Mouse (Mus musculus) CH12F3 (cell line): ENCODE measurements around the gene Maz.

Experiments used
- in situ Hi-C: fragments of 300-500 bp; cut with MboI; formaldehyde crosslinking; loops from 2 replicates; pipeline ENCODE4 v1.14.3; 2020; ENCODE audit warnings: low sequenced_read_pairs

The Maz gene

DNA sequence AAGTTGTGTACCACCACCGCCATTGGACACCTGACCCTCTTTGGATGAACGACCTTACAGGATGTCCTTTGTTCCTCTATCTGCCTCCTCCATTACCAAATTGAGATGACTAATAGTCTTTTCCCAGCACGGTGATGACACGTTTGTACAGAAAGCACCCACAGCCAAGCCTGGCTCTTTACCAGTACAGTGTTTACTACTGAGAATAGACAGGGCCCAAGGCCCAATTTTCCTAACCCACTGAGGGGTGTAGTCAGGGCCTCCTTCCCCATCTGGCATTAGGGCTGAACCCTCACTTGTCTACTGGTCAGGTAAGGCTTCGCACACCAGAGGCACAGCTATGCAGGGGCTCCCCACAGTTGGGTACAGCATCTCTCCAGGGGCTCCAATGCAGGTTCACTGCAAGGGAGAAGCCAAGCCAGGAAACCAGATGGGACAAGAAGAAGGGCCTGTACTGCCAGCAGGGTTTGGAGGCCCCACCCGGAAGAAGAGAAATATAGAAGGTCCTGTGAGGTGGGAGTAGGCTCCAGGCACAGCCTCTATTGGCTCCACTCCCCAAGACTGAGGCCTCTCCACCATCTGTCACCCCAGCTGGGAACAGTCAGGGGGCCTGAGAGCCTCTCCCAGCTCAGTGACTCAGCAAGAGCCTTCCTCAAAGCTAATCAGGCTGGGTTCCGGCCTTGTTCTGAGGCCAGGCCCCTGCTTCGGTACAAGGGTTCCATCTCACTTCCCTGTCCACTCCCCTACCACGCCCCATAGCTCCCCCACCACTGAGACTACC is 18.4 kb downstream of the Maz start:
- in situ Hi-C loops: no loop called here

- in situ Hi-C loops: no loop called here
These were observed 19.4 kb downstream of the Maz start for GRCm38 (mm10) chr7:127007313-127008024.

- in situ Hi-C loops: no loop called here
These were observed 22.5 kb downstream of the Maz start for GRCm38 (mm10) chr7:127004122-127004875.

GRCm38 (mm10) chr7:127003620-127004019 is 23.2 kb downstream of the Maz start:
- in situ Hi-C loops: no loop called here

- in situ Hi-C loops: no loop called here
These were observed 27.3 kb downstream of the Maz start for GRCm38 (mm10) chr7:126999568-126999967.

GRCm38 (mm10) chr7:126996449-126996848 is 30.4 kb downstream of the Maz start:
- in situ Hi-C loops: no loop called here

GRCm38 (mm10) chr7:126988816-126989215 is 38.0 kb downstream of the Maz start:
- in situ Hi-C loops: no loop called here

GRCm38 (mm10) chr7:126986319-126986718 is 40.5 kb downstream of the Maz start:
- in situ Hi-C loops: no loop called here

GRCm38 (mm10) chr7:126984667-126985444 is 42.0 kb downstream of the Maz start:
- in situ Hi-C loops: no loop called here

DNA sequence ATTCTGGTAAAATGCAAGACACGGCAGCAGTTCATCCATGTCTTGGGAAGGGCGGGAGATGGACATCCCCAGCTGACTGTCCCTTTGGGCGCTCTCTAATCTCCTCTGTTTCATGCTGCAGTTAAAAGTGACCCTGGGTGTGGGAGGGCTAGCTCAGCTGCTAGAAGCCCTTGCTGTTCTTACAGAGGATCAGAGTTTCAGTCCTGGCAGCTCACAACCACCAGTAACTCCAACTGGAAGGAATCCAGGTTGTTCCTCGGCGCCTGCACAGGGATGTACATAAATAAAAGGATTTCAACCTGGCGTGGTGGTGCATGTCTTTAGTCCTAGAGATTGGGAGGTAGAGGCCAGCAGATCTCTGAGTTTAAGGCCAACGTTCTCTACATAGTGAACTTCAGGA is 43.7 kb downstream of the Maz start:
- in situ Hi-C loops: no loop called here

DNA sequence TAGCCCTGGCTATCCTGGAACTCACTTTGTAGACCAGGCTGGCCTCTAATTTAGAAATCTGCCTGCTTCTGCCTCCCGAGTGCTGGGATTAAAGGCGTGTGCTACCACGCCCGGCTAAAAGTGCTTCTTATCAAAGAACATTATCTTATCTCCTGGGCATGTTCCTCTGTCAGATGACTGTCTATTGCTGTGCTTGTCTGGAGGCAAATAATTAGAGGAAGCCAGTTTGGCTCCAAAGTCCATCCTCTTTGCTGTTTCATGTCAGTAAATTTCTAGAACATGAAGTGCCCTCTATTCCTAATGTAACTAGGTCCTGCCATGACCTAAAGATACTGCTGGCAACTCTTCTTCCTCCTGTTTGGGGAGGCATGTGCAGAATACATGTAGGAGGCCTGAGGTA is 44.8 kb downstream of the Maz start:
- in situ Hi-C loops: no loop called here

GRCm38 (mm10) chr7:126981601-126982000 is 45.2 kb downstream of the Maz start:
- in situ Hi-C loops: no loop called here

- in situ Hi-C loops: no loop called here
These were observed 48.0 kb downstream of the Maz start for GRCm38 (mm10) chr7:126978841-126979240.

GRCm38 (mm10) chr7:126976878-126977459 is 49.9 kb downstream of the Maz start:
- in situ Hi-C loops: no loop called here

- in situ Hi-C loops: no loop called here
These were observed 50.6 kb downstream of the Maz start, which contains the start of gene Cdiptos for GRCm38 (mm10) chr7:126975950-126976866. Gene Cdiptos (minus strand): TSS chr7:126976098.

DNA sequence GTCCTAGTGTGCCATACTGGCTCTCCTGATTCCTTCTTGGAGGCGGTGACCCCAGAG is 51.1 kb downstream of the Maz start, which contains the start of gene Cdipt:
Cdipt (plus strand) TSS at position 22 of the 57 bp plus-strand sequence.
- in situ Hi-C loops: no loop called here

- in situ Hi-C loops: no loop called here
These were observed 51.3 kb downstream of the Maz start for GRCm38 (mm10) chr7:126975493-126975892.
